Mouse (Mus musculus) colon, adult 2 months (tissue): ENCODE results near the gene Ube2s. TPM values are rescaled to one million over a fixed set of nuclear protein-coding genes. Genes with fewer than 3 reads are reported as not detected.

Experiments
- polyA plus RNA-seq: library from polyadenylated mRNA; depleted of rRNA; stranded (reverse); fragments of >200 nt; gene quantifications from 2 replicates; pipeline ENCODE4 v1.2.3, GENCODE M21; 2012; rRNA removed

The Ube2s gene
- polyA plus RNA-seq: 143 and 257 TPM in 2 replicates

DNA sequence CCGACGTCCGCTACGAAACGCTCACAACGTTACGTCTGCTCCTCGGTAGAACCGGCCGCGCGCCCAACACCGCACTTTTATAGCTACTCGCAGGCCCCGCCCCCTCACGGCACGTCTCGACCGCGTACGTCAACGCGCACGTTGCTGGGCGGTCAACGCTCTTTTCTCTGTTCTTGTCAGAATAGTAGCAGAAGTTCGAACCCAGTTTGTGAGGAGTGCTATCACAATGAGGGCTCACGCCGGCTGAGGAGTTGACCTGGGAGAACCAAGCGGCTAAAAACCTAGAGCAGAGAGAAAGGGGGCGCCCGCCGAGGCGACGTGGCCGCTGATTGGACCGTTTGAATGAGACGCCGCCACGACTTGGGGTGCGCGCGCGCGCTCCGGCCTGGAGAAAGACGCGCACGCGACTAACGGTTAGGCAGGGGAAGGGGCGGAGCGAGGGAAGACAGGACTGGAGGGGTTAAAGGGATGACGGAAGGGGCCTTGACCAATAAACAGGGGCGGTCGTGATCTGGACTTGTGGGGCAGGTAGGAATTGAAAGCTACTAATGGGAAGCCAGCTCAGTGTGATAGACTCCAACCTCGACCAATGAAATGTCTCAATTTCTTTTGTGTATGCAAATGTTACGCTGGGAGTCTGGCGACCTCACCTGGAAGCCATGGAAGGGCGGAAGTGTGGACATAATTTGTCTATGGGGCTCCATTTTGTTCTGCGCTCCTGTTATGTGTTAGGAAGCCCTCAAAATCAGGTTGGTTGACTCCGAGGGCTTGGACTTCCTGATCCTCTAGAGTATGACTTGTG is at the start of gene Ube2s:
TSS of gene Ube2s (minus strand) at position 288 of the 802 bp plus-strand sequence.

DNA sequence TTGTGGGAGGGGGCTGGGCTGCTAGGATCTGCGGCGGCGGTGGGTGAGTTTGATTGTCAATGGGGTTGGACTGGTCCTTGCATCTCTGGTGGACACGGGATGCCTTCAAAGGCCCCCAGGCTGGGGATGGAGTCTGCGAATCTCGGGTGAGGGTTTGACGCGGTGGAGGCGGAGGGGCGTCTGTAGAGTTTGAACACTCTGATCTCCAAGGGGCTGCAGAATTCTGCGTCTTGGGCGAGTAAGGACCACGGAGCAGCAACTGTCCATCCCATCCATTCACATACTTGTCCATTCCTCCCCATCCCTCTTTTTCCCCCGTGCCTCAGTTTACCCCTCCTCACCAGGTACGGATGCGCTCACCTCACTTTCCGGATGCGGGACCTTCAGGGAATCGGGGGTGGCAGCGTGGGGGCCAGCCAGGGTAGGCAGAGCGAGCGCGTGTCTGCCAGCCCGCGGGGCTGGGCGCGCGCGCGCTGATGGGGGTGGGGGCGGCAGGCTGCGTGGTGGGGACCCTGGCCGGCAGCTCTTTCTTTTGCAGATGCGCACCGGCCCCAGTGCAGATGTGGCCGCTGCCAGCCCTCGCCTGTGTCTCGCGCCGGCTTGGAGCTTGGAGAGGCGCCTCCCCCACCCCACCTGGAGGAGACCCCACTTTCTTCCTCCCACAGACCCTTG is 32.0 kb upstream of the Ube2s start, which contains the start of gene Shisa7:
TSS of gene Shisa7 (minus strand) at position 452 of the 672 bp plus-strand sequence.

GRCm38 (mm10) chr7:4792278-4793212 is 19.8 kb downstream of the Ube2s start, which contains the start of gene Rpl28:
Gene Rpl28, plus strand, starts transcription at chr7:4792874.

DNA sequence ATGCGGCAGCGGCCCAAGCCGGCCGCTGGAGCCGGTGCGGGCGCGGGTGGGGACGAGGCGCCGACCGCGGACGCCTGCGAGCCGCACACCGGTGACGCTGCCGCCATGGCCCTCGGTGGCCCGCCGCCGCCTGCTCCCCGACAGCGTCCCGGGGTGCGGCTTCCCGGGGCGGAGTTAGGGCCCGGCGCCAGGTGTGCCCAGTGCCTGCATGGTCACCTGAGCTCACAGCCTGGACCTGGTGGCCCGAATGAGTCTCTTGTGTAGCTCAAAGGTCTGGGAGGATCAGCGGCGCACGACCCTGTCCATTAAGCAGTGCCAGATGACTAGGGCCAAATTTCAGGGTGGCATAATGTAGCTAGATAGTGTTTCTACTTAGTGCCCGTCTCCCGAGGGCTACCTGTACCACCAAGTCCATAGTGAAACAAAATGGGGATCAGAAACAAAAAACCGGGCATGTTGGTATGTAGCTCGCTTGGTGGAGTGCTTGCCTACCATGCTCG is 22.9 kb downstream of the Ube2s start, which contains the start of gene Tmem238:
TSS of gene Tmem238 (minus strand) at position 221 of the 500 bp plus-strand sequence.

DNA sequence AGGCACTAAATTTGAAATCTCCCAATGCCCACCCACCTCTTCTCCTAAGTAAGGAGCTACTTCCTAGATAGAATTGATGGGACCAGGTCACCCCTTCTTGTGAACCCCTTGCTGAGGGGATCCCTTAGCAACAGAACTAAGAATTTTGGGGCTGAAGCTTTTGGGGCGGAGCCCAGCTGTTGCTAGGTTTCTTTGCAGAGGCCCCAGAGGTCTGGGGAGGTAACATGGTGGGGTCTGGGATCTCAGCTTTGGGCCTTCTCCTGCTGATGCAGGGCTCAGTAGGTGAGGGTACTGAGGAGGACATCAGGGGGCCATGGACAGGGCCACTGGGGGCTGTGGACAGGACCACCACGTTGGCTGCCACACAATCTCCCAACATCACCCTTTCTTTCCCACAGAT is 29.6 kb downstream of the Ube2s start, which contains the start of the genes Il11 and Tmem190:
TSS of gene Il11 (minus strand) at position 101 of the 400 bp plus-strand sequence.
TSS of gene Tmem190 (plus strand) at position 179 of the 400 bp plus-strand sequence.

DNA sequence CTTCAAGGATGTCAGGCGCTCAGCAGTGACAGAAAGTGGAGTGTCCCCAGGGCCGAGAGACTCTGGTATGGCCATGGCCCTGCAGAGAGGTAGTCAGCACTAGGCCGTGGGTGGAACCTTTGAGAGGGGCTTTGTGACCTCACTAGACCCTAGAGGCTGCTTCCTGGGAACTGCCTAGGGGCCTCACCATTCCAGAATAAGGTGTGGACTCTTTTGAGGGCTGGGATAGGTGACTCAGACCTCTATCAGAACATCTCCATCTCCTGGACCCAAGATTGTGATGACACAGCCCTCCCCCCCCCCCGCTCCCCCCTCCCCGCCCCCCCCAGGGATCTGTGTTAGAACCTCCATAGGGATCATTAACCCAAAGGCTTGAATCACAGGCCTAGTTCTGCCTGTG is 41.2 kb downstream of the Ube2s start, which contains the start of gene Fam71e2:
TSS of gene Fam71e2 (minus strand) at position 101 of the 400 bp plus-strand sequence.

DNA sequence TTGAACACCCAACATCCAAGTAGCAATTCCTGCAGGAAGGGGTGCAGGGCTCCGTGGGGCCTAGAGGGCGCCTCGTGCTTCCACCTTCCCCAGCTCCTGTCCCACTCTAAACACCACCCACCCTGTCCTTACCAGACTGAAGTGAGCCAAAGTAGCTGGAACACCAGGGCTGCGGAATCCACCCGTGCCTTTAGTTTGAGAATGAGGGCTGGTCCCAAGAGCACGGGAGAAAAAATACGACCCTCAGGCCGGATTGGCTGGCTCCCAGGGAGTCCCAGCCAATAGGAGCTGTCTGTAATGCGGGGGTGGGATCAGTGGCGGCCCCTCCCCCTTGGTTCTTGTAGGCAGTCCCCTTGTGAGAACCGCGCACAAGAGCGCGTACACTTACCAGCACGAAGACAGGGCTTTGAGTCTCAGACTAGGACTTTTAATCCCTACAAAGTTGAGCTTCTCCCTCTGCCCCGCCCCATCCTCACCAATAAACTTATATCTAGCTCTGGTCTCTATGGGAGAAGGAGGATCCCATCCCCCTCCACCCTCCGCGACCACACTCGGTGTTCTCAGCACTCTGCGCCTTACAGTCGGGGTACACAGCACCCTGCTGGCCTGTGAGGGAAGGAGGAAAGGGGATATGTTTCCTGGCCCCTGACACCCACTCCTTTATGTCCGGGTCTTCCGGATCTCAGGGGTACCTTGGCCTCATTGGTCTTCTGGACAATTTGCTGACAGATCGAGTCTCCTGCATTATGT is 59.4 kb downstream of the Ube2s start, which contains the start of gene Cox6b2:
TSS of gene Cox6b2 (minus strand) at position 274 of the 750 bp plus-strand sequence.

Other genes with a start within 250 kb of the Ube2s start
- gene Ptprh, start 208.5 kb downstream of the Ube2s start, polyA plus RNA-seq: 58.9 and 64.2 TPM in 2 replicates
- 11.1 and 15.0 TPM in 2 replicates for gene Tmem86b, start 181.2 kb downstream of the Ube2s start, polyA plus RNA-seq
- gene Ppp6r1, start 153.6 kb downstream of the Ube2s start, polyA plus RNA-seq: 135 and 140 TPM in 2 replicates
- gene Hspbp1, start 127.5 kb downstream of the Ube2s start, polyA plus RNA-seq: 43.6 and 46.8 TPM in 2 replicates
- gene Brsk1, start 122.0 kb downstream of the Ube2s start, polyA plus RNA-seq: 5.2 and 6.4 TPM in 2 replicates
- 21.0 and 24.9 TPM in 2 replicates for gene Tmem150b, start 87.3 kb downstream of the Ube2s start, polyA plus RNA-seq
- 187 and 215 TPM in 2 replicates for gene Kmt5c, start 72.5 kb downstream of the Ube2s start, polyA plus RNA-seq
- 22.5 and 40.9 TPM in 2 replicates for gene Cox6b2, start 59.5 kb downstream of the Ube2s start, polyA plus RNA-seq
- not detected in 2 replicates for gene Fam71e2, start 41.3 kb downstream of the Ube2s start, polyA plus RNA-seq
- 0.90 and 1.0 TPM in 2 replicates for gene Il11, start 29.7 kb downstream of the Ube2s start, polyA plus RNA-seq
- gene Tmem190, start 29.7 kb downstream of the Ube2s start, polyA plus RNA-seq: not detected in 2 replicates
- 227 and 263 TPM in 2 replicates for gene Tmem238, start 22.9 kb downstream of the Ube2s start, polyA plus RNA-seq
- 405 and 513 TPM in 2 replicates for gene Rpl28, start 19.7 kb downstream of the Ube2s start, polyA plus RNA-seq
- gene Shisa7, start 32.1 kb upstream of the Ube2s start, polyA plus RNA-seq: 2.0 and 2.8 TPM in 2 replicates
- 40.8 and 52.6 TPM in 2 replicates for gene Isoc2b, start 57.7 kb upstream of the Ube2s start, polyA plus RNA-seq
- 18.6 and 21.4 TPM in 2 replicates for gene Isoc2a, start 64.6 kb upstream of the Ube2s start, polyA plus RNA-seq
- 0.08 TPM in 1 of 2 replicates, not detected in the other for gene Gm36210, start 93.9 kb upstream of the Ube2s start, polyA plus RNA-seq
- gene Zfp628, start 102.6 kb upstream of the Ube2s start, polyA plus RNA-seq: 31.6 and 31.7 TPM in 2 replicates
- gene Nat14, start 109.4 kb upstream of the Ube2s start, polyA plus RNA-seq: 16.0 and 18.1 TPM in 2 replicates
- gene Ssc5d, start 113.2 kb upstream of the Ube2s start, polyA plus RNA-seq: 12.0 and 12.4 TPM in 2 replicates
- 0.09 and 0.30 TPM in 2 replicates for gene Sbk2, start 151.8 kb upstream of the Ube2s start, polyA plus RNA-seq
- 0.28 TPM in 1 of 2 replicates, not detected in the other for gene Sbk3, start 158.6 kb upstream of the Ube2s start, polyA plus RNA-seq
- gene Zfp579, start 183.6 kb upstream of the Ube2s start, polyA plus RNA-seq: 60.1 and 63.9 TPM in 2 replicates
- 58.6 and 61.0 TPM in 2 replicates for gene Zfp524, start 201.8 kb upstream of the Ube2s start, polyA plus RNA-seq
- 35.6 and 36.3 TPM in 2 replicates for gene Fiz1, start 202.1 kb upstream of the Ube2s start, polyA plus RNA-seq
- 0.35 TPM in 1 of 2 replicates, not detected in the other for gene Gm44973, start 202.9 kb upstream of the Ube2s start, polyA plus RNA-seq
- gene Zfp865, start 207.8 kb upstream of the Ube2s start, polyA plus RNA-seq: 37.3 and 43.2 TPM in 2 replicates
- gene Ccdc106, start 208.0 kb upstream of the Ube2s start, polyA plus RNA-seq: 3.0 and 3.6 TPM in 2 replicates
- not detected in 2 replicates for gene 4632433K11Rik, start 221.5 kb upstream of the Ube2s start, polyA plus RNA-seq
- gene Zfp784, start 225.9 kb upstream of the Ube2s start, polyA plus RNA-seq: 6.4 and 8.7 TPM in 2 replicates
- gene Zfp580, start 238.9 kb upstream of the Ube2s start, polyA plus RNA-seq: 15.7 and 17.3 TPM in 2 replicates
- 136 and 150 TPM in 2 replicates for gene U2af2, start 249.6 kb upstream of the Ube2s start, polyA plus RNA-seq